Mouse (Mus musculus): ENCODE measurements around the gene Myof. TPM values are rescaled to one million over a fixed set of nuclear protein-coding genes. Genes with fewer than 3 reads are reported as not detected.

Myof gene
- total RNA-seq (2023), result 38.5 to 50.9 TPM (median 47.8 TPM) in 4 replicates

DNA sequence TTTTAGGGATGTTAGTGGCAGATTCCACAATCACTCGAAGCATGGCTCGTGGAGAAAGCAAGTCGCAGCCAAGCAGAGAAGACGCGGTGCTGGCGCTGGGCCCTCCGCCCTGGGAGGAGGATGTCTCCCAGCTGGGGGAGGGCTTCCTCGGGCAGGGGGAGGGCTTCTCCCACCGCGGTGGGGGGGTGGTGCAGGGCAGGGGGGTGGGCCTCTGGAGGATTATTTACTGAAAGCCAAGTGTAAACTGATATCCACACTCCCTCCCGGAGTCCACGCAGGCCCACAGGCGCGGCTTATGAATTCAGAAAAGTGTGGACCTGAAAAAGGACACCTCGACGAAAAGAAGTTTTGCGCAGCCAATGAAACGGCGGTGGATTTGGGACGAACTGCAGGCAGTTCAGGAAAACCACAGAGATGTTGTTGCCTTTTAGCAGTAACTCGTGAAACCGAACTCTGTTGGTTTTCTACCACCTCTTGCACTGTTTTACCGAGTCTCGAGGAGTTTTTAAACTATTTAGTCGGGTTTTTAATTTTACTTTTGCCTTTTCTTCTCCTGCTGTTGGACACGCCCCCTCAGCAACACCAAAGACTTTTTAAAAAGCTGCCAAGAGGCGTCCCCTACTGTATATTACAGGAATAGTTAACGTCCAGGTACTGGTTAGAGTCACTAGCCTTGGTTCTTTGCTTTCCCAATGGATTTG is at the start of gene Myof:
Myof (minus strand) TSS at position 297 of the 701 bp plus-strand sequence.

DNA sequence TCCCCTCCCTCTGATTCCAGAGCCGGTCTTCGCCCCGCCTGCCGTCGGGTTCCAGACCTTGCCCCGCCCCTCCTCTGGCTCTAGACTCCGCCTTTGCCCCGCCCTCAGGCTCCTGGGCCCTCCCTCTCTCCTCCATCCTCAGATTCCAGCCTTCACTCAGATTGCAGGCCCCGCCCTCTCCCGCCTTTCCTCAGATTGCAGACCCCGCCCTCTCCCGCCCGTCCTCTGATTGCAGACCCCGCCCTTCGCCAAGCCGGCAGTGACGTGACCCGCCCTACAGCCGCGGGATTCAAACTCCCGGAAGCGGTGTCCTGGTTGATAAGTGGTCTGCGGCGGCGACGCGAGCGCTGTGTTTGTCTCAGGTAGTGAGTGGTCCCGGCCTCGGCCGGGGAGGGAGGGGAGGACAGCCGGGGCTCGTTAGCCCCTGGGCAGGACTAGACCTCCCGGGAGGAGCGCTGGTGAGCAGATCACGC is 11.4 kb upstream of the Myof start, which contains the start of gene Cep55:
Cep55 (plus strand) TSS at position 292 of the 473 bp plus-strand sequence.

Other genes starting within 250 kb of the Myof start
- gene Cep55, start 11.4 kb upstream of the Myof start, total RNA-seq (2023), result 2.2 to 3.0 TPM (median 2.2 TPM) in 4 replicates
- gene Ffar4, start 53.5 kb upstream of the Myof start, total RNA-seq (2023), result not detected in 4 replicates
- not detected in 4 replicates for gene Rbp4, start 81.7 kb upstream of the Myof start, total RNA-seq (2023)
- not detected in 4 replicates for gene Pde6c, start 89.2 kb upstream of the Myof start, total RNA-seq (2023)
- gene Fra10ac1, start 180.6 kb upstream of the Myof start, total RNA-seq (2023), result 20.0 to 23.1 TPM (median 21.6 TPM) in 4 replicates
- gene Lgi1, start 221.0 kb upstream of the Myof start, total RNA-seq (2023), result not detected in 4 replicates

Measured in B cell, adult 62 days (primary cell).